In genomic region chr4:103667438-103667837, GRCm38 (mm10) we compare ENCODE assay signal across 21 mouse cellular contexts. TPM values are rescaled to one million over a fixed set of nuclear protein-coding genes. Genes with fewer than 3 reads are reported as not detected.
"Had no signal": no experiment of that assay in that cellular context is flagged by ENCODE, and none has a peak within 500 bp of the region (broad histone marks: within the 10 kb centered on the region; RNA-seq: fewer than 3 reads in every experiment).

No protein-coding gene starts in this region.

- H3K4me1 ChIP-seq: lung, embryonic 15.5 days; megakaryocyte, embryonic 14.5 days; midbrain, embryonic 13.5 days; midbrain, embryonic 15.5 days; neural tube, embryonic 13.5 days; neural tube, embryonic 15.5 days had no signal

- ATAC-seq: lung, postnatal 0 days; midbrain, embryonic 13.5 days; midbrain, embryonic 15.5 days had no signal

- H3K4me3 ChIP-seq: lung, embryonic 15.5 days; megakaryocyte, embryonic 14.5 days; midbrain, embryonic 13.5 days; midbrain, embryonic 15.5 days; myocyte; neural tube, embryonic 13.5 days; neural tube, embryonic 15.5 days had no signal

- H3K9me3 ChIP-seq: lung, embryonic 15.5 days; midbrain, embryonic 13.5 days; midbrain, embryonic 15.5 days; neural tube, embryonic 13.5 days; neural tube, embryonic 15.5 days had no signal

- H3K27ac ChIP-seq: lung, embryonic 15.5 days; macrophage; midbrain, embryonic 13.5 days; midbrain, embryonic 15.5 days; neural tube, embryonic 13.5 days; neural tube, embryonic 15.5 days had no signal

- H3K27me3 ChIP-seq: lung, embryonic 15.5 days; megakaryocyte, embryonic 14.5 days; midbrain, embryonic 13.5 days; midbrain, embryonic 15.5 days; neural tube, embryonic 13.5 days; neural tube, embryonic 15.5 days had no signal

- DNase-seq: lung, adult 2 months; lung, postnatal 14 days; lung, postnatal 36 days; retina, postnatal 1 day; right cerebral cortex, adult 18-20 months; right cerebral cortex, postnatal 25 days; right cerebral cortex, postnatal 4 days; spleen, adult 18-20 months; thymus, adult 18-20 months; thymus, postnatal 14 days; thymus, postnatal 36 days had no signal

- H3K36me3 ChIP-seq: lung, embryonic 15.5 days; midbrain, embryonic 13.5 days; midbrain, embryonic 15.5 days; neural tube, embryonic 13.5 days; neural tube, embryonic 15.5 days had no signal

RNA-seq across cellular contexts. Expression of gene Dab1, which starts 48.3 kb away (rescaled TPM):
- total RNA-seq: megakaryocyte progenitor cell, adult 5-6 weeks had no signal
- polyA plus RNA-seq: macrophage, myocyte had no signal
